Mouse (Mus musculus): ENCODE measurements at regions not wholly inside any gene's neighbourhood (a gene's known extent, or its start where the extent isn't known, plus 50 kb on each side); places are given as distances from the start of the nearest gene placed in this dataset.

- no peak overlapping the region for H3K9ac ChIP-seq (ENCODE audit: low read length)
- H3K27me3 ChIP-seq (ENCODE audit: control insufficient read depth, insufficient read depth, low read length), result no peaks in the 10 kb centered on the region
- ATAC-seq (ENCODE audit: insufficient read depth, low FRiP score), result no peak
- no peak overlapping the region for H3K4me2 ChIP-seq (ENCODE audit: low read depth, low read length)
- H3K9me3 ChIP-seq (replicated peaks; ENCODE audit: control insufficient read depth, low read length), result no peaks in the 10 kb centered on the region
- no peak overlapping the region for H3K4me3 ChIP-seq (replicated peaks; ENCODE audit: low read length)
- no peaks in the 10 kb centered on the region for H3K36me3 ChIP-seq (ENCODE audit: control insufficient read depth, insufficient read depth, low read length)
- peaks cover 11% of the 10 kb centered on the region; the same call in 1 of the 2 replicates for H3K4me1 ChIP-seq (ENCODE audit: control insufficient read depth, insufficient read depth, low read length)
- no peak overlapping the region for H3K27ac ChIP-seq (ENCODE audit: low read length)
- WGBS, result 74% methylated on average over 6 of the region's 6 CpGs
These were observed 94.2 kb upstream of the Irf2bp2 start for GRCm38 (mm10) chr8:126688014-126688413.

- H3K4me3 ChIP-seq (replicated peaks; ENCODE audit: low read length), result no peak overlapping the region
- no peaks in the 10 kb centered on the region for H3K36me3 ChIP-seq (ENCODE audit: control insufficient read depth, insufficient read depth, low read length)
- H3K4me2 ChIP-seq (ENCODE audit: low read depth, low read length), result no peak overlapping the region
- H3K4me1 ChIP-seq (ENCODE audit: control insufficient read depth, insufficient read depth, low read length), result peaks cover 3% of the 10 kb centered on the region; the same call in 1 of the 2 replicates
- H3K9ac ChIP-seq (ENCODE audit: low read length), result no peak overlapping the region
- H3K9me3 ChIP-seq (replicated peaks; ENCODE audit: control insufficient read depth, low read length), result no peaks in the 10 kb centered on the region
- no peak; the same call in 1 of the 2 replicates for ATAC-seq (ENCODE audit: insufficient read depth, low FRiP score)
- H3K27ac ChIP-seq (ENCODE audit: low read length), result peak overlapping the region; percentile 4; the same call in 1 of the 2 replicates
- WGBS, result 81% methylated on average over 4 of the region's 4 CpGs
- H3K27me3 ChIP-seq (ENCODE audit: control insufficient read depth, insufficient read depth, low read length), result no peaks in the 10 kb centered on the region
These were observed 93.0 kb upstream of the Irf2bp2 start for GRCm38 (mm10) chr8:126686827-126687226.

GRCm38 (mm10) chr8:126685365-126685764 lies 91.6 kb upstream of the Irf2bp2 start:
- H3K4me2 ChIP-seq (ENCODE audit: low read depth, low read length), result no peak overlapping the region
- peak overlapping the region; percentile 12; the same call in 1 of the 2 replicates for H3K27ac ChIP-seq (ENCODE audit: low read length)
- H3K4me3 ChIP-seq (replicated peaks; ENCODE audit: low read length), result no peak overlapping the region
- H3K9me3 ChIP-seq (replicated peaks; ENCODE audit: control insufficient read depth, low read length), result no peaks in the 10 kb centered on the region
- no peak for ATAC-seq (ENCODE audit: insufficient read depth, low FRiP score)
- no peaks in the 10 kb centered on the region for H3K27me3 ChIP-seq (ENCODE audit: control insufficient read depth, insufficient read depth, low read length)
- H3K4me1 ChIP-seq (ENCODE audit: control insufficient read depth, insufficient read depth, low read length), result peaks cover 3% of the 10 kb centered on the region; the same call in 1 of the 2 replicates
- no peak overlapping the region for H3K9ac ChIP-seq (ENCODE audit: low read length)
- no peaks in the 10 kb centered on the region for H3K36me3 ChIP-seq (ENCODE audit: control insufficient read depth, insufficient read depth, low read length)
- WGBS, result 72% methylated on average over 6 of the region's 6 CpGs

- no peak overlapping the region for H3K4me3 ChIP-seq (replicated peaks; ENCODE audit: low read length)
- H3K4me1 ChIP-seq (ENCODE audit: control insufficient read depth, insufficient read depth, low read length), result peaks cover 3% of the 10 kb centered on the region; the same call in 1 of the 2 replicates
- no peak overlapping the region for H3K9ac ChIP-seq (ENCODE audit: low read length)
- no peaks in the 10 kb centered on the region for H3K9me3 ChIP-seq (replicated peaks; ENCODE audit: control insufficient read depth, low read length)
- WGBS, result 56% methylated on average over 4 of the region's 4 CpGs
- H3K36me3 ChIP-seq (ENCODE audit: control insufficient read depth, insufficient read depth, low read length), result no peaks in the 10 kb centered on the region
- no peaks in the 10 kb centered on the region for H3K27me3 ChIP-seq (ENCODE audit: control insufficient read depth, insufficient read depth, low read length)
- H3K27ac ChIP-seq (ENCODE audit: low read length), result peak overlapping the region; percentile 41; the same call in 1 of the 2 replicates
- H3K4me2 ChIP-seq (ENCODE audit: low read depth, low read length), result no peak overlapping the region
- no peak for ATAC-seq (ENCODE audit: insufficient read depth, low FRiP score)
These were observed 90.2 kb upstream of the Irf2bp2 start for GRCm38 (mm10) chr8:126683950-126684349.

DNA sequence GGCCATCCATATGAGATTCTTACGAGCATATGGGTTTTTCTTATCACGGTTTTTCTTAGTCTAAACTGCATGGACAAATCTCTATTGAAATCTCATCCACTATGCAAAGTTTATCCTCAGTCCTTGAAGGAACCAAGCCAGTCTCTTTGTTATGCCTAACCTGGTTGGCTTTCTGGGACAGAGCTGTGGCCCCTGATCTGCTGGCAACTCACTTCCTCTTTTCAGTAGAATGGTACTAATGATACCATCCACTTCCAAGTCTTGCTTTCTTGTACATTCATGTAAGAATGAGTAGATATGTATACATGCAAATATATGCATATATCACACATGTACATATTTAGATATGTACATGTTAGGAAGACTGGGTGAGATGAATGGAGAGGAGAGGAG lies 89.8 kb upstream of the Irf2bp2 start:
- Histone ChIP-seq H3K9ac (ENCODE audit: low read length) (no peak overlapping the region), H3K4me1 (ENCODE audit: control insufficient read depth, insufficient read depth, low read length) (peaks cover 3% of the 10 kb centered on the region; the same call in 1 of the 2 replicates), H3K9me3 (replicated peaks; ENCODE audit: control insufficient read depth, low read length) (no peaks in the 10 kb centered on the region), H3K36me3 (ENCODE audit: control insufficient read depth, insufficient read depth, low read length) (no peaks in the 10 kb centered on the region), H3K4me3 (replicated peaks; ENCODE audit: low read length) (no peak overlapping the region), H3K4me2 (ENCODE audit: low read depth, low read length) (no peak overlapping the region), H3K27ac (ENCODE audit: low read length) (peak overlapping the region; percentile 13; the same call in 1 of the 2 replicates), H3K27me3 (ENCODE audit: control insufficient read depth, insufficient read depth, low read length) (no peaks in the 10 kb centered on the region)
- no peak for ATAC-seq (ENCODE audit: insufficient read depth, low FRiP score)
- WGBS, result 75% methylated on average over 2 of the region's 2 CpGs

- peaks cover 3% of the 10 kb centered on the region; the same call in 1 of the 2 replicates for H3K4me1 ChIP-seq (ENCODE audit: control insufficient read depth, insufficient read depth, low read length)
- no peak overlapping the region for H3K4me2 ChIP-seq (ENCODE audit: low read depth, low read length)
- WGBS, result 78% methylated on average over 9 of the region's 9 CpGs
- H3K27me3 ChIP-seq (ENCODE audit: control insufficient read depth, insufficient read depth, low read length), result no peaks in the 10 kb centered on the region
- no peaks in the 10 kb centered on the region for H3K36me3 ChIP-seq (ENCODE audit: control insufficient read depth, insufficient read depth, low read length)
- no peak overlapping the region for H3K9ac ChIP-seq (ENCODE audit: low read length)
- no peak overlapping the region for H3K4me3 ChIP-seq (replicated peaks; ENCODE audit: low read length)
- H3K9me3 ChIP-seq (replicated peaks; ENCODE audit: control insufficient read depth, low read length), result no peaks in the 10 kb centered on the region
- ATAC-seq (ENCODE audit: insufficient read depth, low FRiP score), result no peak
- H3K27ac ChIP-seq (ENCODE audit: low read length), result peak overlapping the region; percentile 13; the same call in 1 of the 2 replicates
These were observed 89.2 kb upstream of the Irf2bp2 start for GRCm38 (mm10) chr8:126682817-126683554.

GRCm38 (mm10) chr8:126681948-126682651 lies 88.3 kb upstream of the Irf2bp2 start:
- Histone ChIP-seq H3K27me3 (ENCODE audit: control insufficient read depth, insufficient read depth, low read length) (no peaks in the 10 kb centered on the region), H3K27ac (ENCODE audit: low read length) (no peak overlapping the region), H3K4me1 (ENCODE audit: control insufficient read depth, insufficient read depth, low read length) (peaks cover 3% of the 10 kb centered on the region; the same call in 1 of the 2 replicates), H3K4me3 (replicated peaks; ENCODE audit: low read length) (no peak overlapping the region), H3K36me3 (ENCODE audit: control insufficient read depth, insufficient read depth, low read length) (no peaks in the 10 kb centered on the region), H3K9me3 (replicated peaks; ENCODE audit: control insufficient read depth, low read length) (no peaks in the 10 kb centered on the region), H3K4me2 (ENCODE audit: low read depth, low read length) (no peak overlapping the region), H3K9ac (ENCODE audit: low read length) (no peak overlapping the region)
- WGBS, result 66% methylated on average over 6 of the region's 6 CpGs
- ATAC-seq (ENCODE audit: insufficient read depth, low FRiP score), result no peak

- Histone ChIP-seq H3K9me3 (replicated peaks; ENCODE audit: control insufficient read depth, low read length) (no peaks in the 10 kb centered on the region), H3K36me3 (ENCODE audit: control insufficient read depth, insufficient read depth, low read length) (no peaks in the 10 kb centered on the region), H3K4me1 (ENCODE audit: control insufficient read depth, insufficient read depth, low read length) (no peaks in the 10 kb centered on the region), H3K4me2 (ENCODE audit: low read depth, low read length) (no peak overlapping the region), H3K9ac (ENCODE audit: low read length) (no peak overlapping the region), H3K4me3 (replicated peaks; ENCODE audit: low read length) (no peak overlapping the region), H3K27me3 (ENCODE audit: control insufficient read depth, insufficient read depth, low read length) (no peaks in the 10 kb centered on the region), H3K27ac (ENCODE audit: low read length) (no peak overlapping the region)
- 75% methylated on average over 13 of the region's 13 CpGs for WGBS
- no peak for ATAC-seq (ENCODE audit: insufficient read depth, low FRiP score)
These were observed 84.4 kb upstream of the Irf2bp2 start for GRCm38 (mm10) chr8:126678004-126678751.
